Mouse (Mus musculus): ENCODE data around the gene Tnfsf4. TPM values are rescaled to one million over a fixed set of nuclear protein-coding genes. Genes with fewer than 3 reads are reported as not detected.

Gene Tnfsf4
- polyA plus RNA-seq (2012; ENCODE audit: low replicate concordance): 0.12 TPM in 1 of 2 replicates, not detected in the other

DNA sequence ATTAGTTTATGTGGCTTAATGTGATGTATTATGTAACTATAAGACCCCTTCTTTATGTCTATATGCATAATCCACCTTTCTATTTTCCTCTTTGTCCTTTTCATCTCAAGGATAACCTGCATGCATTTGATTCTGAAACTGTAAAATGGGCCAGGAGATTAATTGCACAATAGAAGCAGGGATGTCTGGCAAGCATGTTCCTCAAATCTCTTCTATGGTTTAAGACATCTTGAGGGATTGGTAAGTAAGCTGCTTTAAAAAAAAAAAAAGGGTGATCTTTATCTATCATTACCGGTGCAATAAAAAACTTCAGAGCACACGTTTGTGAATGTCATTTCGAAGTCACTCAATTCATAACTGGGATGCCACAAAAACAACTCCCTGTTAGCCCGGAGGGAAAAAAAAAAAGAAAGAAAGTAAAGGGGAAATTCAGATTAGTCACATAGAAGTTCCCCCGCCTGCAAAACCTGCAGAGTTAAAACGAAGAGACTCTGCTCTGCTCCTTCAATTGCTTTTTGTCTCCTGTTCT, at the start of gene Tnfsf4:
Gene Tnfsf4 (plus strand): TSS at position 479 of the 529 bp plus-strand sequence.

Other genes starting within 250 kb of the Tnfsf4 start
- not detected in 2 replicates for gene Tex50, start 236.1 kb upstream of the Tnfsf4 start, polyA plus RNA-seq (2012; ENCODE audit: low replicate concordance)
- gene Prdx6, start 144.2 kb upstream of the Tnfsf4 start, polyA plus RNA-seq (2012; ENCODE audit: low replicate concordance): 5.3 and 14.8 TPM in 2 replicates
- not detected in 2 replicates for gene Tnfsf18, start 99.2 kb downstream of the Tnfsf4 start, polyA plus RNA-seq (2012; ENCODE audit: low replicate concordance)